Mouse (Mus musculus): ENCODE measurements around the gene Kprp.

- TF ChIP-seq CTCF (IDR thresholded peaks at IDR 0.05; ENCODE audit: borderline replicate concordance, extremely low read depth, insufficient read depth, insufficient read length) (no peak), POLR2A (IDR thresholded peaks at IDR 0.05; ENCODE audit: borderline replicate concordance, extremely low read depth, insufficient read depth, insufficient read length, poor library complexity, severe bottlenecking) (no peak)
Observed at GRCm38 (mm10) chr3:92790414-92790813, 36.6 kb downstream of the Kprp start, which contains the start of gene Lce1j.
